Mouse (Mus musculus): ENCODE results near the gene Tat. TPM values are rescaled to one million over a fixed set of nuclear protein-coding genes. Genes with fewer than 3 reads are reported as not detected.

Tat gene
- polyA plus RNA-seq, 1 experiment from 2014 or later, result not detected

DNA sequence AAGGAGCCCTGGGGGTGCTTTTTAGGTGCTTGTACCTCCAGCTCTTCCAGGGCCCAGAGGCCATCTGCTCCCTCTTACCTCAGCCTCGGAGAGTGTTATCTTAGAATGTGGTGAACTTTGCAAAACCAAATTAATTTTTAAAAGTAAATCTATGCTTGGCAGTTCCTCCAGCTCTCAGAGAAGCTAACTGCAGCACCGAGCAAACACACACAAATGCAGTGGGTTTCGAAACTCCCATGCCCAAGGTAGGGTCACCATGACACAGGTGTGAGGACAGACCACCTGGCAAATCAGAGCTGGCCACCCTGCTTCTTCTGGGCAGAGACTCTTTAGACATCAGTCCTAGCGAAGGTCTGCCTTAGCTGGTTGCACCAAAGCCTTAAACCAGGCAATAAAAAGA is 17.3 kb upstream of the Tat start:
- no peak for ATAC-seq
- Histone ChIP-seq H3K4me1 (replicated peaks; ENCODE audit: control insufficient read depth, insufficient read depth, low read length) (no peaks in the 10 kb centered on the region), H3K27ac (ENCODE audit: low read length) (no peak overlapping the region), H3K27me3 (replicated peaks; ENCODE audit: control insufficient read depth, insufficient read depth, low read length) (peaks cover 5% of the 10 kb centered on the region; the same call in 1 of the 2 replicates), H3K9me3 (ENCODE audit: control insufficient read depth, low read length) (peaks cover 4% of the 10 kb centered on the region; the same call in 1 of the 2 replicates), H3K36me3 (ENCODE audit: control insufficient read depth, insufficient read depth) (no peaks in the 10 kb centered on the region), H3K9ac (replicated peaks; ENCODE audit: low read depth, low read length) (no peak overlapping the region), H3K4me3 (replicated peaks; ENCODE audit: low read length) (no peak overlapping the region), H3K4me2 (ENCODE audit: low read length) (no peak overlapping the region)
- WGBS, result 90% methylated on average over 4 of the region's 4 CpGs

DNA sequence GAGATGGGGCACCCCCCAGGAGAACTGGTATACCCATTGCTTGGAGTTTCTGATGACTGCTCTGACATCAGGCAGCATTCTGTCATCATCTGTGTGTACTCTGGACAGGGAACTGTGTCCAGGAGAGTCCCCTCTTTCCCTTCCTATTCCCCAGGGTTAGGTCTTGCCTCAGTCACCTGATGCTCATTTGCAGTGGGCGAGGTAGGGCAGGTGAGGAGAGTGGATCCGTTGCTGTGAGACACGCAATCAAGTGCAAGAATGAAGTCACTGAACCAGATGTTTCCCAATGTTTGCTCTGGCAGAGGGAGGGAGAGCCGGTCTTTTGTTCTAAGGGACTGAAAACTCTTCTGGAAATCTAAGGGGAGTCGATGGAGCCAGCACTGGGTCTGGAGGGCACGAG is 10.9 kb upstream of the Tat start:
- H3K4me2 ChIP-seq (ENCODE audit: low read length), result no peak overlapping the region
- H3K36me3 ChIP-seq (ENCODE audit: control insufficient read depth, insufficient read depth), result no peaks in the 10 kb centered on the region
- H3K9ac ChIP-seq (replicated peaks; ENCODE audit: low read depth, low read length), result no peak overlapping the region
- peaks cover 9% of the 10 kb centered on the region for H3K4me1 ChIP-seq (replicated peaks; ENCODE audit: control insufficient read depth, insufficient read depth, low read length)
- H3K9me3 ChIP-seq (ENCODE audit: control insufficient read depth, low read length), result peaks cover 4% of the 10 kb centered on the region; the same call in 1 of the 2 replicates
- WGBS, result 73% methylated on average over 6 of the region's 6 CpGs
- H3K27ac ChIP-seq (ENCODE audit: low read length), result no peak overlapping the region
- no peak for ATAC-seq
- no peak overlapping the region for H3K4me3 ChIP-seq (replicated peaks; ENCODE audit: low read length)
- no peaks in the 10 kb centered on the region for H3K27me3 ChIP-seq (replicated peaks; ENCODE audit: control insufficient read depth, insufficient read depth, low read length)

DNA sequence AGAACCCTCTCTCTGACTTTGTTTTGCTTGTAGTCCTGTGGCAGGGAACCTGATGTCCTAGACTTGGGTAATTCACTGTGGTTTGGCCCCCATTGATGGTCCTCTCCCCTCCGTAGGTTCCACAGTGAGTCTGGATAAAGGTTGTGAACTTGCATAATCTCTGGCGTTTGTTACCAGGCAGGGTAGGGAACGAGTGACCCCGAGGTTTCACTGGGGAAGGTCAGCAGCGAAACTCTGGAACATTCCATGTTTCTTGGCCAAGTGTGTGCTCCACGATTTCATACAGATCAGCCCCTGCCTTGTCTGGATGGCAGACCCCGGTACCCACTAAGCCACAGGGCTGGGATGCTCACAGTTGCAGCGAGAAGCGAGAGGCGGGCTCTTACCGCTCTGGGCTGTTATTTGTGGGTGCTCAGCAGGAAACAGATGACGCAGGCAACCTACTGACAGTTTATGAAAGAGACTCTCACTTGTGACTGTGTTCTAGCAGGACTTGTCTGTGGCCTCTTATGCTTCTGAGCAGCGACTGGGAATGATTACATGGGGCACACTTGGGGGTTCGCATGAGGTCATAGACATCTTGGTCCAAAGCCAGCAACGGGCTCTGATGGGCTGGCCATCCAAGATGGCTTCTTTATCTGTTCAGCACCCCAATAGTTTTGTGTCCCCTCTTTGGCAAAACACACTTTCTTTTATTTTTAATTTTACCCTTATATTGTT is 7.7 kb upstream of the Tat start:
- ATAC-seq, result no peak
- Histone ChIP-seq H3K4me1 (replicated peaks; ENCODE audit: control insufficient read depth, insufficient read depth, low read length) (peaks cover 9% of the 10 kb centered on the region), H3K27me3 (replicated peaks; ENCODE audit: control insufficient read depth, insufficient read depth, low read length) (no peaks in the 10 kb centered on the region), H3K9me3 (ENCODE audit: control insufficient read depth, low read length) (no peaks in the 10 kb centered on the region), H3K36me3 (ENCODE audit: control insufficient read depth, insufficient read depth) (no peaks in the 10 kb centered on the region), H3K4me2 (ENCODE audit: low read length) (no peak overlapping the region), H3K9ac (replicated peaks; ENCODE audit: low read depth, low read length) (no peak overlapping the region), H3K4me3 (replicated peaks; ENCODE audit: low read length) (no peak overlapping the region), H3K27ac (ENCODE audit: low read length) (no peak overlapping the region)
- WGBS, result 68% methylated on average over 15 of the region's 15 CpGs

DNA sequence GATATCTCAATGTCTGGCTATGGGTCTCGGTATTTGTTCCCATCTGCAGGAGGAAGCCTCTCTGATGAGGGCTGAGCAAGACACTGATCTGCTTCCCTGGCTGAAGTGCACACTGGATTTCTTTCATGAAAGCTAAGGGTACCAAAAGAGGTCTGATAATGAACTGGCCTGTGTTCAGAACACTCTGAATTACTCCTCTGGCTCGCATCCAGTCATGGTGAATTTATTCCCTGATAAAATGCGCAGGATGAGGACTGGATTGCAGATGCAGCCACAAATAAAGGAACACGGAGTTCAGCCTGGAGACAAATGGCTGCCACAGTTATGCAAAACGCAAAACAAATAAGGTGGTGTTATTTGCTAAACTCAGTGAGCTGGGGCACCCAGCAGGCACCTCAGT is 6.3 kb upstream of the Tat start:
- 16% methylated on average over 5 of the region's 5 CpGs for WGBS
- no peaks in the 10 kb centered on the region for H3K27me3 ChIP-seq (replicated peaks; ENCODE audit: control insufficient read depth, insufficient read depth, low read length)
- H3K9ac ChIP-seq (replicated peaks; ENCODE audit: low read depth, low read length), result 0 out of 2 replicates have a peak overlapping the region, but pooled peaks have one; percentile 17
- no peak overlapping the region for H3K4me3 ChIP-seq (replicated peaks; ENCODE audit: low read length)
- H3K4me2 ChIP-seq (ENCODE audit: low read length), result no peak overlapping the region
- peaks cover 9% of the 10 kb centered on the region for H3K4me1 ChIP-seq (replicated peaks; ENCODE audit: control insufficient read depth, insufficient read depth, low read length)
- peak; percentile 20; the same call in 1 of the 2 replicates for ATAC-seq
- H3K27ac ChIP-seq (ENCODE audit: low read length), result peak overlapping the region; percentile 27; the same call in 1 of the 2 replicates
- H3K36me3 ChIP-seq (ENCODE audit: control insufficient read depth, insufficient read depth), result no peaks in the 10 kb centered on the region
- no peaks in the 10 kb centered on the region for H3K9me3 ChIP-seq (ENCODE audit: control insufficient read depth, low read length)

DNA sequence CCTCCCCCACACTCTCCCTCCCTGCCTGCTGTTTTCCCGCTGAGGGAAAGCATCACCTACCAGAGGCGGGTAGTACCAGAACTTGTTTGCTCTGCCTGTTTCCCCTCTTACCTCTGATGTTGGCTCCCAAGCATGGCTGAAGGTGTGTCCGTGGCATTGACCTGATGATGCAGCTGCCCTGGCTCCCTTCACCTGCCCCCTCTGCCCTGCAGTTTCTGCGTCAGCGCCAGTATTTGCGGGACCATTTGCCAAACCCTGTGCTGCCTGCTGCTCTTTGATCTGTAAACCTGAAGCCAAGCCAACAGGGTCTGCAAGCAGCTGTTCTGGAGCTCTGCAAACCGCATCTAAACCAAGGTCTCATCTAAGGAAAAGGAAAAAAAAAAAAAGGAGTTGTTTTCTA is 3.9 kb upstream of the Tat start:
- WGBS, result 69% methylated on average over 7 of the region's 7 CpGs
- Histone ChIP-seq H3K9me3 (ENCODE audit: control insufficient read depth, low read length) (no peaks in the 10 kb centered on the region), H3K27ac (ENCODE audit: low read length) (no peak overlapping the region), H3K4me3 (replicated peaks; ENCODE audit: low read length) (no peak overlapping the region), H3K36me3 (ENCODE audit: control insufficient read depth, insufficient read depth) (no peaks in the 10 kb centered on the region), H3K4me1 (replicated peaks; ENCODE audit: control insufficient read depth, insufficient read depth, low read length) (peaks cover 9% of the 10 kb centered on the region), H3K27me3 (replicated peaks; ENCODE audit: control insufficient read depth, insufficient read depth, low read length) (no peaks in the 10 kb centered on the region), H3K9ac (replicated peaks; ENCODE audit: low read depth, low read length) (no peak overlapping the region), H3K4me2 (ENCODE audit: low read length) (no peak overlapping the region)
- no peak for ATAC-seq

DNA sequence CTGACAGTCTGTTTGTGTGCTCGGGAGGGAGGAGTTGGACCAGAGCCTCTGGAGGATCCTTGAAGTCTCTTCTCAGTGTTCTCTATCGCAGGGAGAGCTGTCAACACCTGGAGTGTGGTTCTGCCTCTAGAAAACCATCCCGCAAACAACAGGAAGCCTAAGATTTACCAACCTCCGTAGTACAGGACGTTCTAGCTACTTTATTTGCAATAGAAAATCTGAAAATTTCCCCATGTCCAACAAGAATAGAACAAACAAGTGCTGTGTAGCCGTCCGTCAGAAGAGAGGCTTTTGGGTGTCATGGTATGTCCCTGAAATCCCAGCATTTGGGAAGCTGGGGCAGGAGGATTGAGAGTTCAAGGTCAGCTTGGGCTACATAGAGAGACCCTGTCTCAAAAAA is 2.5 kb upstream of the Tat start:
- no peaks in the 10 kb centered on the region for H3K9me3 ChIP-seq (ENCODE audit: control insufficient read depth, low read length)
- no peak overlapping the region for H3K4me3 ChIP-seq (replicated peaks; ENCODE audit: low read length)
- WGBS, result 77% methylated on average over 7 of the region's 7 CpGs
- no peak for ATAC-seq
- peaks cover 9% of the 10 kb centered on the region for H3K4me1 ChIP-seq (replicated peaks; ENCODE audit: control insufficient read depth, insufficient read depth, low read length)
- no peaks in the 10 kb centered on the region for H3K27me3 ChIP-seq (replicated peaks; ENCODE audit: control insufficient read depth, insufficient read depth, low read length)
- no peaks in the 10 kb centered on the region for H3K36me3 ChIP-seq (ENCODE audit: control insufficient read depth, insufficient read depth)
- no peak overlapping the region for H3K9ac ChIP-seq (replicated peaks; ENCODE audit: low read depth, low read length)
- H3K27ac ChIP-seq (ENCODE audit: low read length), result no peak overlapping the region
- no peak overlapping the region for H3K4me2 ChIP-seq (ENCODE audit: low read length)

DNA sequence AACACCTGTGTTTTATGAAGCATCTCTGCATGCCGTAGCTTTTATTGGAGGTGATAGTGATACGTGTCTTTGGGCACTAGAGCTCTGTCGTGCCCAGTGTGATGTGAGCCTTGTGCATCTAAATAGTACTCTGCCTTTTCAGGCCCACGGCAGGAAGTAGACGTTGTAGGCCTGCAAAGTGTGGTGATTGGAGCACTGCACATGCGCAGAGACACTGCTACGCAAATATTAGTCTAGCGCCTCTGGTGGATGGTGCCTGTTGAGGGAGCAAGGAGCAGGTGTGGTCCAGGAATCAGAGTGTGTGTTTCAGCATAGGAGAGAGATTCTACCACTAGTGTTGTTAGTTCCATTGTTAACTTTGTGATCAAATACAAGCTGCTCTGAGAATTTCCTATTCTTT is 1.1 kb upstream of the Tat start:
- ATAC-seq, result no peak
- peaks cover 2% of the 10 kb centered on the region for H3K4me1 ChIP-seq (replicated peaks; ENCODE audit: control insufficient read depth, insufficient read depth, low read length)
- no peaks in the 10 kb centered on the region; the same call in 1 of the 2 replicates for H3K27me3 ChIP-seq (replicated peaks; ENCODE audit: control insufficient read depth, insufficient read depth, low read length)
- H3K27ac ChIP-seq (ENCODE audit: low read length), result no peak overlapping the region
- H3K9me3 ChIP-seq (ENCODE audit: control insufficient read depth, low read length), result no peaks in the 10 kb centered on the region
- H3K36me3 ChIP-seq (ENCODE audit: control insufficient read depth, insufficient read depth), result no peaks in the 10 kb centered on the region
- no peak overlapping the region for H3K4me3 ChIP-seq (replicated peaks; ENCODE audit: low read length)
- H3K4me2 ChIP-seq (ENCODE audit: low read length), result no peak overlapping the region
- no peak overlapping the region for H3K9ac ChIP-seq (replicated peaks; ENCODE audit: low read depth, low read length)
- 93% methylated on average over 8 of the region's 8 CpGs for WGBS

DNA sequence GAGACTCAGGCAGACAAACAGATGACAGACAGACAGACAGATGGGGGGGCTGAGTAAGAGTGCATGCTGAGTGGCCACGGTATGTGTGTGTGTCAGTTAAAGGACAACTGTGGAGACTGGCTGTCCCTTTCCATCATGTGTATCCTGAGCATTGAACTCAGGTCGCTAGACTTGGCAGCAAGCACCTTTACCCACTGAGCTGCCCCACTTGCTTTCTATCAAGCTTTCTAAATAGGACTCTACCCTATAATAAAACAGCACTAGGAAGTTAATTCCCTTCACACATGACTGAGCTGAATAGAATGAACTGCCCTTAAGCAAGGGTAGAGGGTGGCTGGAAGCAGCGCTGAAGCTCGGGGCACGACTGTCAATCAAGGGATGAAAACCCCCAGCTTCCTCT is 1.9 kb downstream of the Tat start:
- no peak for ATAC-seq
- H3K9me3 ChIP-seq (ENCODE audit: control insufficient read depth, low read length), result no peaks in the 10 kb centered on the region
- 65% methylated on average over 5 of the region's 5 CpGs for WGBS
- no peak overlapping the region for H3K4me3 ChIP-seq (replicated peaks; ENCODE audit: low read length)
- no peak overlapping the region for H3K4me2 ChIP-seq (ENCODE audit: low read length)
- H3K4me1 ChIP-seq (replicated peaks; ENCODE audit: control insufficient read depth, insufficient read depth, low read length), result no peaks in the 10 kb centered on the region
- no peak overlapping the region for H3K9ac ChIP-seq (replicated peaks; ENCODE audit: low read depth, low read length)
- H3K36me3 ChIP-seq (ENCODE audit: control insufficient read depth, insufficient read depth), result no peaks in the 10 kb centered on the region
- H3K27me3 ChIP-seq (replicated peaks; ENCODE audit: control insufficient read depth, insufficient read depth, low read length), result no peaks in the 10 kb centered on the region; the same call in 1 of the 2 replicates
- no peak overlapping the region for H3K27ac ChIP-seq (ENCODE audit: low read length)

DNA sequence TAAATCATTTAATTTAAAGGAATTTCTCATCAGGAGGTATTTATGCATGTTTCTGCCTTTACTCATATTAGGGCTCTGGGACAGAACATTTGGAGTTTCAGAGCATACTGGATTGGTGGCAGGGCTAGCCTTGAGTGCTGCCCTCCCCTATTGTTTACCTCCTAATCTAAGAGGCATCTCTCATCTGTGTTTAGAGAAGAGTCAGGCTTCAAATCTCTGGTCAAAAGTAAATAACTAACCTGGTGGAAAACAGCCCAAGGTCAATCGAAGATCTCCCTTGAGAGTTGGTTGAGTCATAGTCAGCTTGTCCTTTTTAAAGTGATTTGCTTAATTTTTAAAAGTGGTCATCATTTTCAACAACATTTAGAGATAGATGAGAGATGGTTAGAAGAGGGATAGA is 2.7 kb downstream of the Tat start:
- Histone ChIP-seq H3K27ac (ENCODE audit: low read length) (no peak overlapping the region), H3K36me3 (ENCODE audit: control insufficient read depth, insufficient read depth) (no peaks in the 10 kb centered on the region), H3K9me3 (ENCODE audit: control insufficient read depth, low read length) (no peaks in the 10 kb centered on the region), H3K4me2 (ENCODE audit: low read length) (no peak overlapping the region), H3K9ac (replicated peaks; ENCODE audit: low read depth, low read length) (no peak overlapping the region), H3K4me3 (replicated peaks; ENCODE audit: low read length) (no peak overlapping the region), H3K27me3 (replicated peaks; ENCODE audit: control insufficient read depth, insufficient read depth, low read length) (no peaks in the 10 kb centered on the region; the same call in 1 of the 2 replicates), H3K4me1 (replicated peaks; ENCODE audit: control insufficient read depth, insufficient read depth, low read length) (no peaks in the 10 kb centered on the region)
- no peak for ATAC-seq
- WGBS, result 80% methylated on average over 1 of the region's 1 CpGs
